Mouse (Mus musculus): ENCODE measurements around the gene Arfgef2.
A peak's percentile ranks its signal among the peaks of the same experiment; 100 is the strongest.

Gene Arfgef2

DNA sequence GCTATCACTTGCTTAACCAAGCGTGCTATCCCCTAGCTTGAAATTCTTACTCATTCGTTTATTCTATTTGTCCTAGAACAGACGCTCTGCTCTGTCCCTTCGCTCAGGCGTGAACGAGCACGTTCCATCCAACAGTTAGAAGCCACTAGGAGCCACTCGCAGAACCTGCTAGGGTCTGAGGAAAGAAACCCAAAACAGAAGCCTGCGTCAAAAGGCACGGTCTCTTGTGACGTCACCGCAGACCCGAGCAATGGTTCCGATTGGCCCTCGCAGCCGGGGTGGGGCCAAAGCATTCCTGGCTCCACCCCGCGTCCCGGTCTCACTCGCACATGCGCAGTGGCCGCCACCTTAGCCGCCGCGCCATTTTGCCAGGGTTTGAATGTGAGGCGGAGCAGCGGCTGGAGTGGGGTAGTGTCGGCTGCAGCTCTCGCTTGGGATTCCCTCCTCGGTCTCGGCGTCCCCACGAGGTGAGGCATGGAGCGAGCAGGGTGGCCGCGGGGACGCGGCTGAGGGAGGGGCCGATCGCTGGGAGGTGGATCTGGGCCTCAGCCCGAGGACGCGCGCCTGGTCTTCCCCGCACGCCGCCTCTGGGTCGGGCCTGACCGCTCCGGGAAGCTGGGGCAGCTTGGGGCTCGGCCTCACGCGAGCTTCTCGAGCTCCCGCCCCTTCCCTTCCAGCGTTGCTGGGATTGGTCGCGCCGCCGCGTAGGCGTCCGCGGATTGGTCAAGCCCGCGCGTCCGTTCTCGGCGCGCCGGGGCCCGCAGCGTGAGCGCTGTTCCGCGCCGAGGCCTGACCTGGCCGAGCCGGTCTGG lies 100.5 kb downstream of the Arfgef2 start, which contains the start of gene Cse1l:
Gene Cse1l (plus strand): TSS at position 330 of the 812 bp plus-strand sequence.
- peak; percentile 96 for DNase-seq (ENCODE audit: low read depth, low spot score)

GRCm38 (mm10) chr2:166906523-166907182 lies 101.3 kb downstream of the Arfgef2 start:
- peak; percentile 39 for DNase-seq (ENCODE audit: low read depth, low spot score)

- DNase-seq (ENCODE audit: low read depth, low spot score) = no peak
These were observed 104.3 kb downstream of the Arfgef2 start for GRCm38 (mm10) chr2:166909729-166910128.

- DNase-seq (ENCODE audit: low read depth, low spot score) = no peak
These were observed 105.1 kb downstream of the Arfgef2 start for GRCm38 (mm10) chr2:166910536-166910935.

GRCm38 (mm10) chr2:166923971-166924370 lies 118.6 kb downstream of the Arfgef2 start:
- no peak for DNase-seq (ENCODE audit: low read depth, low spot score)

- no peak for DNase-seq (ENCODE audit: low read depth, low spot score)
These were observed 128.6 kb downstream of the Arfgef2 start for GRCm38 (mm10) chr2:166933943-166934342.

- no peak for DNase-seq (ENCODE audit: low read depth, low spot score)
These were observed 129.0 kb downstream of the Arfgef2 start for GRCm38 (mm10) chr2:166934416-166934815.

- DNase-seq (ENCODE audit: low read depth, low spot score) = no peak
These were observed 130.2 kb downstream of the Arfgef2 start for GRCm38 (mm10) chr2:166935582-166935981.

DNA sequence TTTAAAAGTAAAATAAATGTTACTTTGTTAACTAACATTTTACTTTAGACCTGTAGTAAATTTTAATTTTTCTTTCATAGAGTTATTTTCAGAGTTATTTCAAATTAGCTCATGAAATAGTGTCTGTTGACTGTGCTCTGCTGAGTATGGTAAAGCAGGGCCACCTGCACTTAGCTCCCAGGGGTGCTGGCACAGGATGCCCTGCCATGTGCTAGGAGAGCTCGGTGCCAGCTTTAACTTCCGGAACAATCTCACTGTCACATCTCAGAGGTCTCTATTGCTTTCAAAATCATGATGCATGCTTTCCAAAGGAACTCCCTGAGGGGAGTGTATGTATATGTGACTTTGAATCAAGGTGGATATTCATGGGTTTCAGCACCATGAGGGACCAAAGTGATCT lies 130.8 kb downstream of the Arfgef2 start:
- DNase-seq (ENCODE audit: low read depth, low spot score) = no peak

- no peak for DNase-seq (ENCODE audit: low read depth, low spot score)
These were observed 137.8 kb downstream of the Arfgef2 start for GRCm38 (mm10) chr2:166943146-166943545.

DNA sequence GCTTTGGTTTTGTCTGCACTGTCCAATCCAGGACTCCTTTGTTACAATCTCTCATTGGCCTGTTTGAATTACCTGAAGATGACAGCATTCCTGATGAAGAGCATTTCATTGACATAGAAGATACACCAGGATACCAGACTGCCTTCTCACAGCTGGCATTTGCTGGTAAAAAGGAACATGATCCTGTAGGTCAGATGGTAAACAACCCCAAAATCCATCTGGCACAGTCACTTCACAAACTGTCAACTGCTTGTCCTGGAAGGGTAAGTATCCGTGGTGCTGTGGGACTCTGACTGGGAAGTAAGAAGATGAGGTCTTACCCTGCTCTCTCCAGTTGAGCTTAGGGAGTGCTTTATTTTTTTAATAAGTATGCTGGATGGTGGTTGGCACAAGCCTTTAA lies 139.0 kb downstream of the Arfgef2 start:
- DNase-seq (ENCODE audit: low read depth, low spot score) = no peak

- no peak for DNase-seq (ENCODE audit: low read depth, low spot score)
These were observed 140.1 kb downstream of the Arfgef2 start for GRCm38 (mm10) chr2:166945456-166945855.
